Mouse (Mus musculus) heart, adult 2 months (tissue): ENCODE measurements around the gene Zdhhc14.

ENCODE experiments used
- CTCF ChIP-seq: fragments of 200-600 bp; IDR thresholded peaks from 2 replicates; pipeline ENCODE4 v1.8.1; 2022; ENCODE audit warnings: antibody characterized with exemption, mild to moderate bottlenecking, moderate library complexity
- EP300 ChIP-seq: fragments of 200-500 bp; IDR thresholded peaks from 2 replicates; pipeline ENCODE4 v1.6.1; 2011; ENCODE audit warnings: low read depth, low read length, control low read depth; ENCODE audit not compliant: insufficient read depth

- TF ChIP-seq CTCF = no peak
- TF ChIP-seq EP300 = no peak
Measured at GRCm38 (mm10) chr17:5752322-5752715, 260.0 kb downstream of the Zdhhc14 start.
